ENCODE assay signal across 9 mouse cellular contexts in the genomic region with DNA sequence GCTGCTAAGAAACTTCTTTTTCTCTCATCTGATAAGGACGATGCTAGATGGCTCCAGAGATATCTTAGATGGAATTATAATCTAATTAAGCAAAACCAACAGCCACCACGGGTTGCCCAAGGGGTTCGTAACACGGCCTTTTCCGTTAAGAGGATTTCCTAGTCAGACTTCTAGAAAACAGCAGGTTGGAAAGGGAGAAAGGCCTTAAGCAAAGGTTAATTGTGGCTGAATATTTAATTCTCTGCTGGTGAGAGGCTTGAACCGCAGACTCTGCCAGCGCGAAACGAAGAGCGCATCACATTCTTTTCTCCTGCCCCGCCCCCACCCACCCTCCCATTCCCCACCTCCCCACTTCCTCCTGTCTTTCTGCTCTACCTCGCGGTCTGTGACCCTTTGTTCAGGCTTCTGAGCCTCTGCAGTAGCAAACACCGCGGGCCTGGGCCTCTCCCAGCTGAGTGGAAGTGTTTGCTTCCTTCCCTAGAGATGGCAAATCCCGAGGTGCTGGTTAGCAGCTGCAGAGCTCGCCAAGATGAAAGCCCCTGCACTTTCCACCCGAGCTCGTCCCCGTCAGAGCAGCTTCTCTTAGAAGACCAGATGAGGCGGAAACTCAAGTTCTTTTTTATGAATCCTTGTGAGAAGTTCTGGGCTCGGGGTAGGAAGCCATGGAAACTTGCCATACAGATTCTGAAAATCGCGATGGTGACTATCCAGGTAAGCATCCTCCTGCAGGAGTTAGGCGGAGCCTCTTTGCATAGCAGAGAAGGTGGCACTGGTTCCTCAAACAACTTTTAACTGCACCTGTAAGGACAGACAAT. TPM values are rescaled to one million over a fixed set of nuclear protein-coding genes. Genes with fewer than 3 reads are reported as not detected.
DNase-seq lines count a peak whose midpoint lies in the region; ATAC-seq lines count a peak whose summit lies in the region.
"Had no signal": no experiment of that assay in that cellular context is flagged by ENCODE, and none has a peak within 500 bp of the region (broad histone marks: within the 10 kb centered on the region; RNA-seq: fewer than 3 reads in every experiment).

No protein-coding gene starts in this region.

- 10% methylated on average over 25 of the region's 25 CpGs for WGBS in hindbrain, embryonic 13.5 days
- WGBS in midbrain, embryonic 12.5 days: 5% methylated on average over 25 of the region's 25 CpGs

- H3K27ac ChIP-seq in hindbrain, embryonic 13.5 days: no peak overlapping the region
- H3K27ac ChIP-seq in midbrain, embryonic 12.5 days (replicated peaks): no peak overlapping the region

- no peak for ATAC-seq in hindbrain, embryonic 13.5 days (ENCODE audit: low FRiP score)
- ATAC-seq in midbrain, embryonic 12.5 days (ENCODE audit: low FRiP score, low read depth): peak; percentile 68

- H3K9me3 ChIP-seq in hindbrain, embryonic 13.5 days: no peaks in the 10 kb centered on the region
- no peaks in the 10 kb centered on the region for H3K9me3 ChIP-seq in midbrain, embryonic 12.5 days

- H3K4me1 ChIP-seq in hindbrain, embryonic 13.5 days (replicated peaks): peaks cover 19% of the 10 kb centered on the region
- peaks cover 14% of the 10 kb centered on the region; the same call in 1 of the 2 replicates for H3K4me1 ChIP-seq in midbrain, embryonic 12.5 days

- H3K36me3 ChIP-seq in hindbrain, embryonic 13.5 days: no peaks in the 10 kb centered on the region
- H3K36me3 ChIP-seq in midbrain, embryonic 12.5 days: no peaks in the 10 kb centered on the region

- H3K27me3 ChIP-seq in hindbrain, embryonic 13.5 days: peaks cover 30% of the 10 kb centered on the region
- peaks cover 24% of the 10 kb centered on the region for H3K27me3 ChIP-seq in midbrain, embryonic 12.5 days

- peak overlapping the region; percentile 37 for H3K4me2 ChIP-seq in hindbrain, embryonic 13.5 days
- peak overlapping the region; percentile 39 for H3K4me2 ChIP-seq in midbrain, embryonic 12.5 days (replicated peaks)

- peak overlapping the region; percentile 29; the same call in 1 of the 2 replicates for H3K9ac ChIP-seq in hindbrain, embryonic 13.5 days
- 0 out of 2 replicates have a peak overlapping the region, but pooled peaks have one; percentile 8 for H3K9ac ChIP-seq in midbrain, embryonic 12.5 days (replicated peaks)

- peak; percentile 43 to 44 for DNase-seq in CD8-positive naive resting alpha-beta T cell, adult 2 months (ENCODE audit: low read depth in 2 of 2, low spot score in 2 of 2)
- peak; percentile 54 for DNase-seq in ZHBTc4 (ENCODE audit: low read depth, low spot score)
- peak; percentile 74 to 83 for DNase-seq in thymus, postnatal 36 days
- no peak for DNase-seq in ovary, postnatal 36 days (ENCODE audit: low spot score)
- no peak for DNase-seq in adrenal gland, postnatal 25 days
- no peak for DNase-seq in cerebellum, adult 9-10 months

- 0 out of 2 replicates have a peak overlapping the region, but pooled peaks have one; percentile 18 for H3K4me3 ChIP-seq in hindbrain, embryonic 13.5 days
- peak overlapping the region; percentile 19; the same call in 1 of the 2 replicates for H3K4me3 ChIP-seq in midbrain, embryonic 12.5 days
- H3K4me3 ChIP-seq: erythroblast, embryonic 14.5 days had no signal

RNA-seq across cellular contexts. Expression of gene Mcoln3, which starts 4.3 kb away (rescaled TPM):
- 0.53 and 0.66 TPM in 2 replicates for polyA plus RNA-seq in hindbrain, embryonic 13.5 days (2015; fragmentation: Nextera tagmentation; extraction: Ambion mirVana)
- 1.9 and 2.5 TPM in 2 replicates for polyA plus RNA-seq in midbrain, embryonic 12.5 days (2016; fragmentation: Nextera tagmentation; extraction: Ambion mirVana)
- not detected in 2 replicates for total RNA-seq in adrenal gland, postnatal 25 days (2021)
- polyA plus RNA-seq: erythroblast, embryonic 14.5 days had no signal

RNA-seq across cellular contexts. Expression of gene Wdr63, which starts 13.6 kb away (rescaled TPM):
- 1.7 and 2.0 TPM in 2 replicates for polyA plus RNA-seq in hindbrain, embryonic 13.5 days (2015; fragmentation: Nextera tagmentation; extraction: Ambion mirVana)
- polyA plus RNA-seq in midbrain, embryonic 12.5 days (2016; fragmentation: Nextera tagmentation; extraction: Ambion mirVana): 0.18 and 0.34 TPM in 2 replicates
- total RNA-seq in adrenal gland, postnatal 25 days (2021): not detected in 2 replicates
- polyA plus RNA-seq: erythroblast, embryonic 14.5 days had no signal

RNA-seq across cellular contexts. Expression of gene Mcoln2, which starts 28.1 kb away (rescaled TPM):
- polyA plus RNA-seq in hindbrain, embryonic 13.5 days (2015; fragmentation: Nextera tagmentation; extraction: Ambion mirVana): 0.27 and 0.47 TPM in 2 replicates
- polyA plus RNA-seq in midbrain, embryonic 12.5 days (2016; fragmentation: Nextera tagmentation; extraction: Ambion mirVana): 0.24 and 0.26 TPM in 2 replicates
- total RNA-seq in adrenal gland, postnatal 25 days (2021): not detected in 2 replicates
- polyA plus RNA-seq: erythroblast, embryonic 14.5 days had no signal

Comparison
In these comparisons a context has a peak if more than half of its experiments do, and no peak if none do; other contexts are left out.
1. DNase-seq: peak in CD8-positive naive resting alpha-beta T cell, adult 2 months (2 of 2), ZHBTc4 (single experiment) and thymus, postnatal 36 days (2 of 2); none in ovary, postnatal 36 days (single experiment), adrenal gland, postnatal 25 days (single experiment) and cerebellum, adult 9-10 months (single experiment).